Mouse (Mus musculus): ENCODE measurements around the gene Cox20. TPM values are rescaled to one million over a fixed set of nuclear protein-coding genes. Genes with fewer than 3 reads are reported as not detected.
A peak's percentile ranks its signal among the peaks of the same experiment; 100 is the strongest.
"Not testable (repeated sequence)": the region's sequence is repeated elsewhere in the genome, so short reads cannot be mapped to it uniquely, and the experiment has no call there.

The Cox20 gene
- polyA plus RNA-seq, 1 experiment, result 62.8 TPM

- no peaks in the 10 kb centered on the region for H3K4me1 ChIP-seq (ENCODE audit: control insufficient read depth, insufficient read depth, low read length)
- TF ChIP-seq POLR2A (IDR thresholded peaks at IDR 0.05; ENCODE audit: extremely low read depth, insufficient read depth, low read length), result no peak
- TF ChIP-seq CTCF (IDR thresholded peaks at IDR 0.05; ENCODE audit: extremely low read depth, insufficient read depth, low read length), result no peak
- H3K4me3 ChIP-seq (ENCODE audit: insufficient read depth, low read length), result no peak overlapping the region
- H3K27ac ChIP-seq (ENCODE audit: insufficient read depth, low read length), result no peak overlapping the region
Observed at GRCm38 (mm10) chr1:178342612-178343011, 23.7 kb downstream of the Cox20 start.

- H3K4me1 ChIP-seq (ENCODE audit: control insufficient read depth, insufficient read depth, low read length); H3K27ac ChIP-seq (ENCODE audit: insufficient read depth, low read length); H3K4me3 ChIP-seq (ENCODE audit: insufficient read depth, low read length): not testable (repeated sequence)
Observed at GRCm38 (mm10) chr1:178344071-178344805, 25.3 kb downstream of the Cox20 start.

- Histone ChIP-seq H3K27ac (ENCODE audit: insufficient read depth, low read length) (no peak overlapping the region), H3K4me3 (ENCODE audit: insufficient read depth, low read length) (no peak overlapping the region), H3K4me1 (ENCODE audit: control insufficient read depth, insufficient read depth, low read length) (no peaks in the 10 kb centered on the region)
- TF ChIP-seq CTCF (IDR thresholded peaks at IDR 0.05; ENCODE audit: extremely low read depth, insufficient read depth, low read length), result no peak
- TF ChIP-seq POLR2A (IDR thresholded peaks at IDR 0.05; ENCODE audit: extremely low read depth, insufficient read depth, low read length), result no peak
Observed at GRCm38 (mm10) chr1:178350792-178351191, 31.9 kb downstream of the Cox20 start.

- Histone ChIP-seq H3K4me3 (ENCODE audit: insufficient read depth, low read length) (no peak overlapping the region), H3K4me1 (ENCODE audit: control insufficient read depth, insufficient read depth, low read length) (no peaks in the 10 kb centered on the region), H3K27ac (ENCODE audit: insufficient read depth, low read length) (no peak overlapping the region)
- TF ChIP-seq CTCF (IDR thresholded peaks at IDR 0.05; ENCODE audit: extremely low read depth, insufficient read depth, low read length) (0 out of 2 replicates have a peak, but pooled peaks have one; percentile 12), POLR2A (IDR thresholded peaks at IDR 0.05; ENCODE audit: extremely low read depth, insufficient read depth, low read length) (no peak)
Observed at GRCm38 (mm10) chr1:178351643-178352042, 32.7 kb downstream of the Cox20 start.

- TF ChIP-seq POLR2A (IDR thresholded peaks at IDR 0.05; ENCODE audit: extremely low read depth, insufficient read depth, low read length) (no peak), CTCF (IDR thresholded peaks at IDR 0.05; ENCODE audit: extremely low read depth, insufficient read depth, low read length) (no peak)
- H3K4me1 ChIP-seq (ENCODE audit: control insufficient read depth, insufficient read depth, low read length), result no peaks in the 10 kb centered on the region
Observed at GRCm38 (mm10) chr1:178354576-178354975, 35.6 kb downstream of the Cox20 start.

GRCm38 (mm10) chr1:178357776-178358710 is 39.1 kb downstream of the Cox20 start:
- no peak overlapping the region for H3K27ac ChIP-seq (ENCODE audit: insufficient read depth, low read length)
- TF ChIP-seq POLR2A (IDR thresholded peaks at IDR 0.05; ENCODE audit: extremely low read depth, insufficient read depth, low read length) (no peak), CTCF (IDR thresholded peaks at IDR 0.05; ENCODE audit: extremely low read depth, insufficient read depth, low read length) (no peak)
- H3K4me1 ChIP-seq (ENCODE audit: control insufficient read depth, insufficient read depth, low read length), result no peaks in the 10 kb centered on the region
- no peak overlapping the region for H3K4me3 ChIP-seq (ENCODE audit: insufficient read depth, low read length)

More at GRCm38 (mm10) chr1:178354576-178354975, 35.6 kb downstream of the Cox20 start:
- Histone ChIP-seq H3K4me3 (ENCODE audit: insufficient read depth, low read length) (no peak overlapping the region), H3K27ac (ENCODE audit: insufficient read depth, low read length) (no peak overlapping the region)

- no peak overlapping the region for H3K4me3 ChIP-seq (ENCODE audit: insufficient read depth, low read length)
- H3K4me1 ChIP-seq (ENCODE audit: control insufficient read depth, insufficient read depth, low read length), result no peaks in the 10 kb centered on the region
- H3K27ac ChIP-seq (ENCODE audit: insufficient read depth, low read length), result no peak overlapping the region
- no peak for TF ChIP-seq POLR2A (IDR thresholded peaks at IDR 0.05; ENCODE audit: extremely low read depth, insufficient read depth, low read length)
Observed at GRCm38 (mm10) chr1:178360264-178360663, 41.3 kb downstream of the Cox20 start.

GRCm38 (mm10) chr1:178360702-178361101 is 41.8 kb downstream of the Cox20 start:
- Histone ChIP-seq H3K4me3 (ENCODE audit: insufficient read depth, low read length) (no peak overlapping the region), H3K4me1 (ENCODE audit: control insufficient read depth, insufficient read depth, low read length) (no peaks in the 10 kb centered on the region), H3K27ac (ENCODE audit: insufficient read depth, low read length) (no peak overlapping the region)
- no peak for TF ChIP-seq POLR2A (IDR thresholded peaks at IDR 0.05; ENCODE audit: extremely low read depth, insufficient read depth, low read length)
- TF ChIP-seq CTCF (IDR thresholded peaks at IDR 0.05; ENCODE audit: extremely low read depth, insufficient read depth, low read length), result no peak

- H3K4me3 ChIP-seq (ENCODE audit: insufficient read depth, low read length), result no peak overlapping the region
- TF ChIP-seq POLR2A (IDR thresholded peaks at IDR 0.05; ENCODE audit: extremely low read depth, insufficient read depth, low read length) (no peak), CTCF (IDR thresholded peaks at IDR 0.05; ENCODE audit: extremely low read depth, insufficient read depth, low read length) (no peak)
- no peak overlapping the region for H3K27ac ChIP-seq (ENCODE audit: insufficient read depth, low read length)
- H3K4me1 ChIP-seq (ENCODE audit: control insufficient read depth, insufficient read depth, low read length), result peaks cover 5% of the 10 kb centered on the region; the same call in 1 of the 2 replicates
Observed at GRCm38 (mm10) chr1:178365171-178365570, 46.2 kb downstream of the Cox20 start.
